Mouse (Mus musculus) CD4-positive, CD25-positive, alpha-beta regulatory T cell, adult 2 months (primary cell): Measurements from ENCODE around the gene Rab7.
A peak's percentile ranks its signal among the peaks of the same experiment; 100 is the strongest.

Experiments used
- DNase-seq: peaks from one replicate; pipeline ENCODE4 v3.0.0-alpha.2; 2012; ENCODE audit warnings: low read depth, low spot score

Rab7 gene

GRCm38 (mm10) chr6:88054081-88054835 is 9.2 kb upstream of the Rab7 start:
- DNase-seq: no peak

GRCm38 (mm10) chr6:88053228-88054080 is 8.4 kb upstream of the Rab7 start:
- no peak for DNase-seq

GRCm38 (mm10) chr6:88051206-88051605 is 6.1 kb upstream of the Rab7 start:
- DNase-seq: no peak

- no peak for DNase-seq
Measured at GRCm38 (mm10) chr6:88049008-88049407, 3.9 kb upstream of the Rab7 start.

GRCm38 (mm10) chr6:88047853-88048252 is 2.8 kb upstream of the Rab7 start:
- peak; percentile 22 for DNase-seq

GRCm38 (mm10) chr6:88045406-88045766 is 316 bp upstream of the Rab7 start:
- DNase-seq: no peak

- peak; percentile 48 for DNase-seq
Measured at GRCm38 (mm10) chr6:88044234-88044576, 865 bp downstream of the Rab7 start.

GRCm38 (mm10) chr6:88042336-88042735 is 2.7 kb downstream of the Rab7 start:
- no peak for DNase-seq

GRCm38 (mm10) chr6:88041221-88041620 is 3.8 kb downstream of the Rab7 start:
- no peak for DNase-seq

GRCm38 (mm10) chr6:88039426-88039825 is 5.6 kb downstream of the Rab7 start:
- DNase-seq: no peak

GRCm38 (mm10) chr6:88037471-88038045 is 7.5 kb downstream of the Rab7 start:
- no peak for DNase-seq

GRCm38 (mm10) chr6:88033504-88033903 is 11.6 kb downstream of the Rab7 start:
- DNase-seq: no peak

GRCm38 (mm10) chr6:88030432-88030831 is 14.6 kb downstream of the Rab7 start:
- no peak for DNase-seq

- no peak for DNase-seq
Measured at GRCm38 (mm10) chr6:88027390-88027789, 17.7 kb downstream of the Rab7 start.

- DNase-seq: no peak
Measured at GRCm38 (mm10) chr6:88023316-88023890, 21.7 kb downstream of the Rab7 start.

- DNase-seq: no peak
Measured at GRCm38 (mm10) chr6:88019154-88019553, 25.9 kb downstream of the Rab7 start.

GRCm38 (mm10) chr6:88017821-88018220 is 27.2 kb downstream of the Rab7 start:
- no peak for DNase-seq

GRCm38 (mm10) chr6:88015797-88016196 is 29.3 kb downstream of the Rab7 start:
- DNase-seq: no peak

- DNase-seq: no peak
Measured at GRCm38 (mm10) chr6:88013456-88013855, 31.6 kb downstream of the Rab7 start.

- no peak for DNase-seq
Measured at GRCm38 (mm10) chr6:88012601-88013000, 32.5 kb downstream of the Rab7 start.

GRCm38 (mm10) chr6:88011106-88011505 is 34.0 kb downstream of the Rab7 start:
- DNase-seq: peak; percentile 40

GRCm38 (mm10) chr6:88009209-88009608 is 35.9 kb downstream of the Rab7 start:
- DNase-seq: no peak
